ENCODE assay signal across 22 mouse cellular contexts in the genomic region with DNA sequence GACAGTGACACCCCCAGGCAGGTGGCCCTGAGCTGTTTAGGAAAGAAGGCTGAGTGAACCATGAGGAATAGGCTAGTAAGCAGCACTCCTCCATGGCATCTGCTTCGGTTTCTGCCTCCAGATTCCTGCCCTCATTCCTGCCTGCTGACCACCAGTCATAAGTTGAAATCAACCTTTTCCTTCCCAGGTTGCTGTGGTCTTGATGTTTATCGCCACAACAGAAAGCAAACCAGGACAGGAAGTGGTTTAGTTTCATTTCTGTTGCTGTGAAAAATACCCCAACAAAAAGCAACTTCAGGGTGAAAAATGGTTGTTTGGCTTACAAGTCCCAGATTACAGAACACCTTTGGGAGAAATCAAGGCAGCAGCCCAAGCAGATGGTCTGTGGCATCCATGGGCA. TPM values are rescaled to one million over a fixed set of nuclear protein-coding genes. Genes with fewer than 3 reads are reported as not detected.
DNase-seq lines count a peak whose midpoint lies in the region; ATAC-seq and TF ChIP-seq lines count a peak whose summit lies in the region.
"Had no signal": no experiment of that assay in that cellular context is flagged by ENCODE, and none has a peak within 500 bp of the region (broad histone marks: within the 10 kb centered on the region; RNA-seq: fewer than 3 reads in every experiment).

No protein-coding gene starts in this region.

- dilution Hi-C loops in CH12.LX (cut with MboI; ENCODE audit: extremely low pct_ligation_motif_present, extremely low pct_unique_long_range_greater_than_20kb, low sequenced_read_pairs) = no loop called here

- no peaks in the 10 kb centered on the region for H3K9me3 ChIP-seq in CH12.LX (replicated peaks; ENCODE audit: low read length)
- H3K9me3 ChIP-seq: embryonic facial prominence, embryonic 12.5 days; forebrain, embryonic 13.5 days; hindbrain, embryonic 15.5 days; megakaryocyte, embryonic 14.5 days had no signal

- H3K4me1 ChIP-seq in spleen, adult 2 months (ENCODE audit: control insufficient read depth, insufficient read depth, insufficient read length) = peaks cover 12% of the 10 kb centered on the region; the same call in 1 of the 2 replicates
- H3K4me1 ChIP-seq in CH12.LX (ENCODE audit: control insufficient read depth in 1 of 2, insufficient read depth in 2 of 2) = peaks cover 5 to 21% of the 10 kb centered on the region in 2 experiments
- H3K4me1 ChIP-seq: embryonic facial prominence, embryonic 12.5 days had no signal

- 11% methylated on average over 2 of the region's 2 CpGs for WGBS in spleen, adult 2 months

- no peak overlapping the region for H3K9ac ChIP-seq in CH12.LX (ENCODE audit: insufficient read depth, low read depth)
- H3K9ac ChIP-seq: embryonic facial prominence, embryonic 12.5 days; forebrain, embryonic 13.5 days; hindbrain, embryonic 15.5 days had no signal

- H3K36me3 ChIP-seq in spleen, adult 2 months (ENCODE audit: control insufficient read depth, insufficient read depth, low read length) = peaks cover 10% of the 10 kb centered on the region
- peaks cover 16 to 74% of the 10 kb centered on the region in 2 experiments for H3K36me3 ChIP-seq in CH12.LX (replicated peaks in 1 of 2; ENCODE audit: control insufficient read depth in 1 of 2, insufficient read depth in 1 of 2, low read length in 1 of 2)

- peak; percentile 51 for TF ChIP-seq EP300 in CH12.LX (IDR thresholded peaks at IDR 0.05; ENCODE audit: low read length)

- DNase-seq in spleen, adult 2 months (ENCODE audit: low read depth in 1 of 2, low spot score in 2 of 2) = peak in 1 of 2 experiments; percentile 4
- no peak for DNase-seq in spleen, adult 18-20 months
- DNase-seq in CH12.LX (ENCODE audit: extremely low read depth) = no peak
- peak; percentile 20 for DNase-seq in induced T-regulatory cell, adult 2 months (ENCODE audit: low read depth)
- no peak for DNase-seq in ovary, postnatal 36 days (ENCODE audit: low spot score)
- DNase-seq in adrenal gland, postnatal 10 days = no peak
- DNase-seq: cerebellum, adult 9-10 months; gastrocnemius, postnatal 14 days; kidney, adult 2 months; kidney, postnatal 10 days; left cerebral cortex, postnatal 4 days; liver; midbrain, embryonic 14.5 days; right cerebral cortex, postnatal 14 days; thymus, postnatal 14 days had no signal

- no peak for TF ChIP-seq POLR2A in spleen, adult 2 months (IDR thresholded peaks at IDR 0.05; ENCODE audit: low read depth, low read length)
- TF ChIP-seq POLR2A in CH12.LX (IDR thresholded peaks at IDR 0.05; ENCODE audit: low read depth, low read length) = no peak

- ATAC-seq in neutrophil, adult 5-6 weeks (ENCODE audit: extremely low read depth, insufficient number of reproducible peaks, low FRiP score, poor library complexity, severe bottlenecking) = 0 out of 2 replicates have a peak, but pooled peaks have one; percentile 30
- ATAC-seq: forebrain, embryonic 13.5 days had no signal

- H3K4me2 ChIP-seq in CH12.LX (ENCODE audit: insufficient read depth, low read depth, poor library complexity, severe bottlenecking) = no peak overlapping the region
- H3K4me2 ChIP-seq: embryonic facial prominence, embryonic 12.5 days; forebrain, embryonic 13.5 days; hindbrain, embryonic 15.5 days had no signal

- no peak for TF ChIP-seq CTCF in spleen, adult 2 months (IDR thresholded peaks at IDR 0.05; ENCODE audit: extremely low read depth, insufficient read depth, insufficient read length, insufficient replicate concordance)
- TF ChIP-seq CTCF in CH12.LX (conservative IDR thresholded peaks at IDR 0.05 in 1 of 2, IDR thresholded peaks at IDR 0.05 in 1 of 2; ENCODE audit: low read depth in 2 of 2, low read length in 2 of 2) = no peak

- in situ Hi-C loops in CH12.LX (cut with MboI; ENCODE audit: low pct_ligation_motif_present, low pct_unique_long_range_greater_than_20kb, low sequenced_read_pairs) = no loop called here

- peak overlapping the region; percentile 57 for H3K27ac ChIP-seq in spleen, adult 2 months (ENCODE audit: insufficient read depth, low read length)
- no peak overlapping the region for H3K27ac ChIP-seq in CH12.LX (ENCODE audit: insufficient read depth, low read depth)
- H3K27ac ChIP-seq: embryonic facial prominence, embryonic 12.5 days; forebrain, embryonic 13.5 days; hindbrain, embryonic 15.5 days had no signal

- no peak overlapping the region for H3K4me3 ChIP-seq in spleen, adult 2 months (ENCODE audit: extremely low read depth, insufficient read depth, insufficient read length)
- H3K4me3 ChIP-seq in CH12.LX (replicated peaks in 1 of 3; ENCODE audit: low read depth in 2 of 3, low read length in 2 of 3, poor library complexity in 1 of 3) = no peak overlapping the region
- H3K4me3 ChIP-seq: embryonic facial prominence, embryonic 12.5 days; erythroblast, embryonic 14.5 days; forebrain, embryonic 13.5 days; hindbrain, embryonic 15.5 days; megakaryocyte, embryonic 14.5 days; myocyte had no signal

- no peaks in the 10 kb centered on the region for H3K79me2 ChIP-seq in CH12.LX (replicated peaks; ENCODE audit: control insufficient read depth, extremely low read depth, insufficient read depth, poor library complexity, severe bottlenecking)

- no peak for TF ChIP-seq RAD21 in CH12.LX (IDR thresholded peaks at IDR 0.05; ENCODE audit: low read depth, low read length)

- no peaks in the 10 kb centered on the region for H3K27me3 ChIP-seq in spleen, adult 2 months (ENCODE audit: control insufficient read depth, insufficient read depth, low read length)
- H3K27me3 ChIP-seq in CH12.LX (replicated peaks) = no peaks in the 10 kb centered on the region
- H3K27me3 ChIP-seq: embryonic facial prominence, embryonic 12.5 days; forebrain, embryonic 13.5 days; hindbrain, embryonic 15.5 days; megakaryocyte, embryonic 14.5 days had no signal

TF ChIP-seq in CH12.LX, 34 proteins besides CTCF, POLR2A, EP300 and RAD21:
- TF ChIP-seq ZNF384 (IDR thresholded peaks at IDR 0.05; ENCODE audit: low read depth, low read length) = no peak
- 0 out of 2 replicates have a peak, but pooled peaks have one; percentile 12 for TF ChIP-seq TCF12 (IDR thresholded peaks at IDR 0.05; ENCODE audit: low read depth, low read length)

RNA-seq across cellular contexts. Expression of a gene that starts 53.2 kb away (rescaled TPM):
- 0.74 and 1.1 TPM in 2 replicates for polyA plus RNA-seq in spleen, adult 2 months (2012; rRNA removed)
- total RNA-seq in CH12.LX (2012; rRNA removed) = 0.08 TPM in 1 of 2 replicates, not detected in the other
- total RNA-seq in CH12.LX (2014; rRNA removed) = not detected in 2 replicates
- not detected in 2 replicates for polyA plus RNA-seq in CH12.LX (2012; ENCODE audit: insufficient read length, low read depth)
- total RNA-seq in neutrophil, adult 5-6 weeks (2017) = not detected in 2 replicates
- total RNA-seq in adrenal gland, postnatal 10 days (2021) = 10 to 100 TPM; 17.6 to 29.1 TPM
- polyA plus RNA-seq: erythroblast, embryonic 14.5 days had no signal

Comparison
In these comparisons a context has a peak if more than half of its experiments do, and no peak if none do; other contexts are left out.
1. RNA of a gene that starts 53.2 kb away (total RNA-seq): 17.6 to 29.1 TPM in adrenal gland, postnatal 10 days; not detected in neutrophil, adult 5-6 weeks and 0.08 TPM in CH12.LX; every median in the first group is over 10 times any median in the second.